Mouse (Mus musculus): ENCODE data around the gene Isyna1.

DNA sequence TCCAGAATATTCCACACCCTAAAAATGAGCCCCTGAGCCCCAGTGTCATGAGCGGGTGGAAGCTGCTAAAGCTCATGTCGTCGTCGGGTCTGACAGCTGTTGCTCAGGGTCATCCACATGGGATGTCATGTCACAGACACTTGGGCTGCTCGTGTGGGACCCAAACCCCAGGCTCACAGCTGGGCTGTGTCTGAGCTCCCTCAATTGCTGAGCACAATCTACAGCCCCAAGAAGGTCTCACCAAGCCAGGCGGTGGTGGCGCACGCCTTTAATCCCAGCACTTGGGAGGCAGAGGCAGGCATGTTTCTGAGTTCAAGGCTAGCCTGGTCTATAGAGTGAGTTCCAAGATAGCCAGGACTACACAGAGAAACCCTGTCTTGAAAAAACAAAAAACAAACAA, 21.1 kb downstream of the Isyna1 start:
- TF ChIP-seq CTCF (IDR thresholded peaks at IDR 0.05) (no peak), EP300 (IDR thresholded peaks at IDR 0.05) (no peak)
